Mouse (Mus musculus) retina, adult 2 months (tissue): ENCODE measurements around the gene Nono.

Experiments
- DNase-seq: peaks from one replicate; pipeline ENCODE4 v3.0.0-alpha.2; 2012; ENCODE audit warnings: low read depth, low spot score

Nono gene

GRCm38 (mm10) chrX:101429142-101429949, at the start of gene Nono:
Nono (plus strand) TSS chrX:101429318.
- DNase-seq: peak; percentile 90

GRCm38 (mm10) chrX:101379744-101380143, 49.4 kb upstream of the Nono start:
- DNase-seq: no peak

- no peak for DNase-seq
Measured at GRCm38 (mm10) chrX:101383455-101383854, 45.7 kb upstream of the Nono start.

GRCm38 (mm10) chrX:101384439-101385137, 44.5 kb upstream of the Nono start:
- DNase-seq: no peak

- DNase-seq: no peak
Measured at GRCm38 (mm10) chrX:101386222-101386621, 42.9 kb upstream of the Nono start.

- DNase-seq: no peak
Measured at GRCm38 (mm10) chrX:101388866-101389537, 40.1 kb upstream of the Nono start.

GRCm38 (mm10) chrX:101394341-101394740, 34.8 kb upstream of the Nono start:
- DNase-seq: no peak

GRCm38 (mm10) chrX:101396459-101396858, 32.7 kb upstream of the Nono start:
- DNase-seq: no peak

- DNase-seq: no peak
Measured at GRCm38 (mm10) chrX:101418946-101419724, 10.0 kb upstream of the Nono start.

- DNase-seq: peak; percentile 61
Measured at GRCm38 (mm10) chrX:101419725-101420699, 9.1 kb upstream of the Nono start.

- no peak for DNase-seq
Measured at GRCm38 (mm10) chrX:101420700-101421095, 8.4 kb upstream of the Nono start, which contains the start of gene Zmym3. Zmym3 (minus strand) TSS chrX:101420849.

GRCm38 (mm10) chrX:101423462-101423861, 5.7 kb upstream of the Nono start:
- no peak for DNase-seq

GRCm38 (mm10) chrX:101427774-101428173, 1.3 kb upstream of the Nono start:
- DNase-seq: no peak

GRCm38 (mm10) chrX:101428785-101429141, 355 bp upstream of the Nono start:
- no peak for DNase-seq

GRCm38 (mm10) chrX:101429976-101430375, 858 bp downstream of the Nono start:
- no peak for DNase-seq

GRCm38 (mm10) chrX:101448886-101449475, 19.9 kb downstream of the Nono start, which contains the start of gene Itgb1bp2:
Itgb1bp2 (plus strand) TSS chrX:101449088.
- no peak for DNase-seq

GRCm38 (mm10) chrX:101451147-101451546, 22.0 kb downstream of the Nono start:
- DNase-seq: no peak

GRCm38 (mm10) chrX:101451591-101451990, 22.5 kb downstream of the Nono start:
- no peak for DNase-seq

GRCm38 (mm10) chrX:101472202-101472601, 43.1 kb downstream of the Nono start:
- DNase-seq: no peak
